Mouse (Mus musculus) C2C12 (cell line): ENCODE data around the gene Pigl. TPM values are rescaled to one million over a fixed set of nuclear protein-coding genes. Genes with fewer than 3 reads are reported as not detected.

Source experiments
- H3K27me3 ChIP-seq: one replicate; pipeline ENCODE4 v1.6.1; 2011; ENCODE audit not compliant: control insufficient read depth, insufficient read depth, insufficient read length
- H3K36me3 ChIP-seq: one replicate; pipeline ENCODE4 v1.6.1; 2011; ENCODE audit not compliant: control insufficient read depth, insufficient read depth
- H3K4me3 ChIP-seq: one replicate; pipeline ENCODE4 v1.5.1; 2011; ENCODE audit warnings: mild to moderate bottlenecking, control low read depth; ENCODE audit not compliant: poor library complexity, insufficient read depth, severe bottlenecking
- H3K79me2 ChIP-seq: one replicate; pipeline ENCODE4 v1.6.1; 2011; ENCODE audit not compliant: control insufficient read depth, insufficient read depth
- H3K79me3 ChIP-seq: one replicate; pipeline ENCODE4 v1.6.1; 2011; ENCODE audit warnings: low read depth, control low read depth
- H3ac ChIP-seq: one replicate; pipeline ENCODE3; 2011; ENCODE audit warnings: low read depth; ENCODE audit not compliant: control insufficient read depth, insufficient read length
- CEBPB ChIP-seq: IDR thresholded peaks from one replicate; pipeline ENCODE4 v1.6.1; 2011; ENCODE audit warnings: low read depth, mild to moderate bottlenecking, control low read depth, moderate library complexity
- CTCF ChIP-seq: IDR thresholded peaks from one replicate; pipeline ENCODE4 v1.5.1; 2011; ENCODE audit not compliant: control insufficient read depth, insufficient read depth, insufficient read length
- FOSL1 ChIP-seq: IDR thresholded peaks from one replicate; pipeline ENCODE4 v1.8.0; 2011; ENCODE audit warnings: mild to moderate bottlenecking, low read length; ENCODE audit not compliant: poor library complexity, insufficient read depth, severe bottlenecking
- MAX ChIP-seq: IDR thresholded peaks from one replicate; pipeline ENCODE4 v1.6.1; 2011; ENCODE audit warnings: mild to moderate bottlenecking, control low read depth
- MYOD1 ChIP-seq: IDR thresholded peaks from one replicate; pipeline ENCODE4 v1.6.1; 2011; ENCODE audit warnings: low read depth; ENCODE audit not compliant: control insufficient read depth, insufficient read length
- MYOG ChIP-seq: IDR thresholded peaks from one replicate; pipeline ENCODE4 v1.6.1; 2011; ENCODE audit not compliant: control insufficient read depth, insufficient read length; ENCODE audit errors: extremely low read depth
- USF1 ChIP-seq: IDR thresholded peaks from one replicate; pipeline ENCODE4 v1.6.1; 2011; ENCODE audit warnings: low read depth, mild to moderate bottlenecking, control low read depth, moderate library complexity
- polyA plus RNA-seq: library from polyadenylated mRNA; unstranded; fragments of >200 nt; fragmentation: generic; extraction: Trizol; gene quantifications from one replicate; pipeline ENCODE4 v1.2.1, GENCODE M21; 2012; ENCODE audit warnings: missing spikeins

Gene Pigl
- polyA plus RNA-seq, 1 experiment, result 4.5 TPM

DNA sequence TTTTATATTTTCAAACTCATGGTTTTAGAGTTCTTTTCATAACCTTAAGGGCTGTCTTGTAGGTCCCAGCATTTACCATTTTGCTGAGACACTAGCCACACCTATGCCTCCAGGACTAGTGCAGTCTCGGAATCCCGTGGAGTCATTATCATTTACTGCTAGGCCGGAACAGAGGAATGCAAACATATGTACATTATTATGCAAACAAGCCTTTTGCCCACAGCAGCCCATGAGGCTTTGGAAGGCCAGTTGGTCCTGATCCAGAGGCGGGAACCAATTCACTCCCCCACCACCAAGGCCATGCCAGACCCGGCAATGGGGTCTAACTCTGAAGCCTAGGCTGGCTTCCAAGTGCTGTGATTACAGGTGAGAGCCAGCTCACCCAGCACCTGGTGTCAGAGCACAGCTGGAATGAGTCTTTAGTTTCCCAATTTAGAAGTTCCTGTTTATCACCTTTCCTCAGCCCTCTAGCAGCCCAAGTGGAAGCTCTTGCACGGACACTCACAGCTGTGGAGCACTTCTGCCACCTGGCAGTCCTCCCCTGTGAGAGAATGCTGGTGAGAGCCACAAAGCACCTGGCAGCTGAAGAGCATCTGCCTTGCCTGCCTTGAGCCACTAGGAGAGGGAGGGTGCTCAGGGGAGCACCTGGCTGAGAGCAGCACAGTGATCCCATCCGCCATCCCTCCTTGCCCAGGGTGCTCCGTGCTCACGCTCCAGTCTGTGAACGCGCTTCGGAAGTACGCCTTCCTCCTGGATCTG is 53.4 kb downstream of the Pigl start:
- Histone ChIP-seq H3K4me3 (no peak overlapping the region), H3K27me3 (no peaks in the 10 kb centered on the region)
- TF ChIP-seq CTCF (no peak), CEBPB (no peak), MAX (no peak), FOSL1 (no peak), MYOD1 (no peak), USF1 (no peak), MYOG (no peak)

DNA sequence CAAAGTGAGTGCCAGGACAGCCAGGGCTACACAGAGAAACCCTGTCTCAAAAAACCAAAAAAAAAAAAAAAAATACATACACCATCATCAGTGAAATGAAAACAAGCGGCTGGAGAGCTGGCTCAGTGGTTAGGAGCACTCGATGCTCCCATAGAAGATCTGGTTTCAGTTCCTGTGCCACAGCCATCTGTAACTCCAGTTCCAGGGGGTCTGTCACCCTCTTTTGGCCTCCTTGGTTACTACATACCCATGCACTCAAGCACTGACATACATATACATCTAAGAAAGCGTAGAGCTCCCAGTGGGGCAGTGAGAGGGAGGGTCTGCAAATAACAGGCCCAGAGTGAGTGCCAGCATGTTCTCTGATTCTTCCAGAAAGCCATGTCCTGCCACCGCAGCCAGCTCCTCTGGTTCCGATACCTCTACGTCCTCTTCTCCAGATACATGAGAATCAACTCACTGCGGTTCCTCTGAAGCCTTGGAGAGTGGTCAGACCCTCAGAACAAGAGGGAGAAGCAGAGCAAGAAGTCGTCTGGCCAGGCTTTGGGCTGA is 54.3 kb downstream of the Pigl start:
- H3K27me3 ChIP-seq, result no peaks in the 10 kb centered on the region
- TF ChIP-seq CTCF, result no peak
- no peak for TF ChIP-seq MYOG
- no peak for TF ChIP-seq FOSL1
- TF ChIP-seq CEBPB, result no peak
- no peak for TF ChIP-seq MAX
- no peak for TF ChIP-seq USF1
- H3K79me2 ChIP-seq, result no peaks in the 10 kb centered on the region
- H3K4me3 ChIP-seq, result no peak overlapping the region
- H3K36me3 ChIP-seq, result no peaks in the 10 kb centered on the region
- no peaks in the 10 kb centered on the region for H3K79me3 ChIP-seq
- H3ac ChIP-seq, result no peak overlapping the region

More for the DNA sequence above, 53.4 kb downstream of the Pigl start:
- Histone ChIP-seq H3ac (no peak overlapping the region), H3K79me2 (no peaks in the 10 kb centered on the region), H3K79me3 (no peaks in the 10 kb centered on the region), H3K36me3 (no peaks in the 10 kb centered on the region)

DNA sequence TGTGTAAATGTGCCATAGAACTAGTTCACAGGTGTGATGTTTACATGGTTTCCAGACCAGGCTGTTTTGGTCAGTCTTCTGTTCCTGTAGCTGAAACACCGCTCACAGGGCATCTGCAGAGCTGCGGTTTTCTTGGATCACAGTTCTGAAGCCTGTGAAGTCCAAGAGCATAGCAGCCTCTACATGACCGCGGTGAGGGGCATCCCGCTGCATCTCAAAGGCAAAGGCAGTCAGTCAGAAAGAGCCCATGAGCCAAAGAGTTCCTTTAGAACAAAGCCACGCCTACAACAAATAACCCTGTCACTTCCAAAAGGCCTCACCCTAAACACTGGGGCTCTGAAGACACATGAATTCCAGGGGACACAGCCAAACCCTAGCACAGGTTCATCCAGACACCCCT is 55.1 kb downstream of the Pigl start:
- Histone ChIP-seq H3K36me3 (no peaks in the 10 kb centered on the region), H3K4me3 (no peak overlapping the region), H3K79me3 (no peaks in the 10 kb centered on the region), H3K27me3 (no peaks in the 10 kb centered on the region), H3K79me2 (no peaks in the 10 kb centered on the region), H3ac (no peak overlapping the region)
- TF ChIP-seq FOSL1, result no peak
- no peak for TF ChIP-seq CTCF
- TF ChIP-seq MAX, result no peak
- TF ChIP-seq MYOG, result no peak
- TF ChIP-seq CEBPB, result no peak
- TF ChIP-seq USF1, result no peak
- TF ChIP-seq MYOD1, result no peak

DNA sequence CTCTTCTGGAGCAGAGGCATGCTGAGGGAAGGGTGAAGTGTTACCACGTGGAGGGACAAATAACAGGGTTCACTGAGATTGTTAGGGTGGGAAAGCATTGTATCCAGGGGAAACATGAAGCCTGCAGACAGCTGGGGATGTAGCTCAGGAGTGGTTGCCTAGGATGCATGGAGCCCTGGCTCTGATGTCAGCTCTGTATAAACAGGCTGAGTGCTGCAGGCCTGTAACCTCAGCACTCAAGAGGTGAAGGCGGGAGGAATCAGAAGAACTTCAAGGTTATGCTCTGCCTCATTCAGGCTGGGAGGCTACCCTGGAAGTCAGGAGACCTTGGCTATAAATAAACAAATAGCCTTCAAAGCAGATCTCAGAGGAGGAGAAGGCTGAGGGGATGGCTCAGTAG is 60.7 kb downstream of the Pigl start:
- no peaks in the 10 kb centered on the region for H3K79me2 ChIP-seq
- no peak overlapping the region for H3K4me3 ChIP-seq
- H3K27me3 ChIP-seq, result no peaks in the 10 kb centered on the region
- TF ChIP-seq MAX (no peak), FOSL1 (no peak), MYOG (no peak), CTCF (no peak), USF1 (no peak), MYOD1 (no peak), CEBPB (no peak)
- H3K79me3 ChIP-seq, result peaks cover 1% of the 10 kb centered on the region
- H3ac ChIP-seq, result no peak overlapping the region
- H3K36me3 ChIP-seq, result no peaks in the 10 kb centered on the region

DNA sequence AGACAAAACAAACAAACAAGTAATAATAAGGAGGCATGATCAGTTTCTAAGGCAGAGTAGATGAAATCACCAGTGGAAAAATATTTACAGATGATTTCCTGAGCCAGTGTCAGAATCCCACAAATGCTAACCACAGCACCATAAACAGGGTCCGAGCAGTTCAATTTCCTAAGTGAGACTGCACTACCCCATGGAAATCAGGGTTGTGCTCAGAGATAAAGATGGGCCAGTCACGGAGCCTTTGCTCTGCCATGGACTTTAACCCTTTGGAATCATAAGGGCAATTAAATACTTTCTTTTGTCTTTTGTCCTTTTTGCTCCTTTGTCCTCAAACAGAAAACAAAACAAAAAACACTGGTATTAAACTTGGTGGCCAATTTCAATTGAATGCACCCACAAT is 64.0 kb downstream of the Pigl start:
- no peaks in the 10 kb centered on the region for H3K79me2 ChIP-seq
- no peak overlapping the region for H3ac ChIP-seq
- H3K36me3 ChIP-seq, result no peaks in the 10 kb centered on the region
- no peak overlapping the region for H3K4me3 ChIP-seq
- H3K27me3 ChIP-seq, result no peaks in the 10 kb centered on the region
- TF ChIP-seq MYOG, result no peak
- no peak for TF ChIP-seq FOSL1
- no peak for TF ChIP-seq MAX
- no peak for TF ChIP-seq CTCF
- TF ChIP-seq CEBPB, result no peak
- no peak for TF ChIP-seq MYOD1
- TF ChIP-seq USF1, result no peak
- H3K79me3 ChIP-seq, result peaks cover 1% of the 10 kb centered on the region

DNA sequence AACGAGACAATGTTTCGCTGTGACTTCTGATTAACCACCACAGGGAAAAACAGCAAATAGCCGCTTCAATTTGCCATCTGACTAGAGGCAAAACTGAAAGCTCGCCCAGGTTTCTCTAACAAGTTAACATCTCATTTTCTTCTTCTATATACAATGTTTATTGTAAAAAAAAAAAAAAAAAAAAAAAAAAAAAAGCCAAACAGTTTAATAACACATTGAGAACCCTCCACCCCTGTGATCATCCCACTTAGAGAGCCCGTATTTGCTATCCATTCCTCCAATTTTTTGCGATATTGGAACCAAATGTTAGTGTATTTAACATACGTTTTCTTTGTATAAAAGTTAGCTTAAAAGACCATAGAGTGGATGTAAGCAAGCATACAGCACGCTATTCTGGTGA is 78.8 kb downstream of the Pigl start:
- Histone ChIP-seq H3K36me3 (peaks cover 9% of the 10 kb centered on the region), H3K4me3 (no peak overlapping the region), H3K79me3 (no peaks in the 10 kb centered on the region), H3K79me2 (peaks cover 10% of the 10 kb centered on the region), H3K27me3 (no peaks in the 10 kb centered on the region), H3ac (no peak overlapping the region)
- no peak for TF ChIP-seq MYOD1
- no peak for TF ChIP-seq MYOG
- TF ChIP-seq FOSL1, result no peak
- TF ChIP-seq MAX, result no peak
- TF ChIP-seq USF1, result no peak
- TF ChIP-seq CTCF, result no peak
- TF ChIP-seq CEBPB, result no peak
